Mouse (Mus musculus) brain, embryonic 14.5 days (tissue): ENCODE results near the gene Ehbp1.

ENCODE experiments used
- CTCF ChIP-seq: fragments of 200-500 bp; IDR thresholded peaks from 2 replicates; pipeline ENCODE4 v1.5.1; 2012; ENCODE audit warnings: inconsistent platforms, mild to moderate bottlenecking, moderate library complexity, borderline replicate concordance; ENCODE audit not compliant: insufficient read depth, insufficient read length; ENCODE audit errors: extremely low read depth
- POLR2A ChIP-seq: fragments of 200-500 bp; IDR thresholded peaks from 2 replicates; pipeline ENCODE4 v1.6.1; 2012; ENCODE audit warnings: mild to moderate bottlenecking, inconsistent platforms, borderline replicate concordance; ENCODE audit not compliant: poor library complexity, insufficient read depth, insufficient read length, severe bottlenecking; ENCODE audit errors: extremely low read depth

GRCm38 (mm10) chr11:21968922-21969321 is 373.2 kb downstream of the Ehbp1 start:
- TF ChIP-seq CTCF (no peak), POLR2A (no peak)
